Mouse (Mus musculus): ENCODE measurements at regions not wholly inside any gene's neighbourhood (a gene's known extent, or its start where the extent isn't known, plus 50 kb on each side); places are given as distances from the start of the nearest gene placed in this dataset.

DNA sequence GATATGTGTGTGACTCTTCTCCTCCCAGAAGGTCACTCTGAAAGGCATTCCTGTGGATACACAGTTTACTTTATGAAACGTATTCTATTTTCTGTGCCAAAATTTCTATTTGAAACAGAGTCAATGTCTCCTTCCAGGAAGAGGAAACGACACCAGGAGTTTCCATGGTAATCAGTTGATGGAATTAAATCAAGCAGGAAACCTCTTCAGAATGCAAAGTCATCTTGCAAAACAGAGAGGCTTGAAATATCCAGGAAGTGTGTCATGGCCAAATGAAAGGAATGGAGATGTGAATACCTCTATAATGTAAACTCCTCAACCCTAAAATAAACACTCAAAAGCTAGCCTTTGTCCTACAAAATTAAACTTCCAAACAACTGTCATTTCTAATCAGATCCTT, 189.0 kb upstream of the Agr3 start:
- H3K36me3 ChIP-seq (ENCODE audit: control insufficient read depth, insufficient read depth), result no peaks in the 10 kb centered on the region
- H3K4me3 ChIP-seq (ENCODE audit: low read length), result no peak overlapping the region
- no peak overlapping the region for H3K9ac ChIP-seq (ENCODE audit: low read length)
- ATAC-seq (replicated peaks; ENCODE audit: extremely low read depth, insufficient read depth, low FRiP score), result no peak
- no peak overlapping the region for H3K4me2 ChIP-seq (ENCODE audit: low read depth, low read length)
- H3K4me1 ChIP-seq (ENCODE audit: control insufficient read depth, insufficient read depth, low read length), result no peaks in the 10 kb centered on the region
- no peaks in the 10 kb centered on the region for H3K27me3 ChIP-seq (ENCODE audit: control insufficient read depth, insufficient read depth, low read length)
- no peak overlapping the region for H3K27ac ChIP-seq (ENCODE audit: low read length)
- WGBS, result 34% methylated on average over 2 of the region's 2 CpGs
- no peaks in the 10 kb centered on the region for H3K9me3 ChIP-seq (replicated peaks; ENCODE audit: control insufficient read depth, low read length)

DNA sequence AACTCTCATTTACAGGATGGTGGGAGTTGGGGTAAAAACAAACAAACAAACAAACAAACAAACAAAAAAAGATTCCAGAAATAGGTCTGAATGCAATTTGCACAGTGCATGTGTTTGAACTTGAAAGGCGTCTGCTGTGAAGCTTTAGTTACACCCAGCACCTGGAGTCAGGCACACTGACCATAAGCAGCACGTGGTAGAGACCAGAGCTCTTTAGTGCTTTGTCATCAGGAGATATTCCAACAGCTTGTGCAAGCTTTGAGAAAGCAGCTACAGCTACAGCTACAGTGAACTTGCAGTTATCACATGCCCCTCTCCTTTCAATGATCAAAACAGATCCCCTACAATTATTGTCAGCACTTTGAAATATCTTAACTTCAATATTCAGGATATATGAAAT, 190.4 kb upstream of the Agr3 start:
- H3K9me3 ChIP-seq (replicated peaks; ENCODE audit: control insufficient read depth, low read length), result no peaks in the 10 kb centered on the region
- H3K36me3 ChIP-seq (ENCODE audit: control insufficient read depth, insufficient read depth), result no peaks in the 10 kb centered on the region
- ATAC-seq (replicated peaks; ENCODE audit: extremely low read depth, insufficient read depth, low FRiP score), result no peak
- no peak overlapping the region for H3K4me2 ChIP-seq (ENCODE audit: low read depth, low read length)
- H3K27ac ChIP-seq (ENCODE audit: low read length), result no peak overlapping the region
- 51% methylated on average over 2 of the region's 2 CpGs for WGBS
- H3K27me3 ChIP-seq (ENCODE audit: control insufficient read depth, insufficient read depth, low read length), result no peaks in the 10 kb centered on the region
- no peaks in the 10 kb centered on the region for H3K4me1 ChIP-seq (ENCODE audit: control insufficient read depth, insufficient read depth, low read length)
- H3K9ac ChIP-seq (ENCODE audit: low read length), result no peak overlapping the region
- no peak overlapping the region for H3K4me3 ChIP-seq (ENCODE audit: low read length)

DNA sequence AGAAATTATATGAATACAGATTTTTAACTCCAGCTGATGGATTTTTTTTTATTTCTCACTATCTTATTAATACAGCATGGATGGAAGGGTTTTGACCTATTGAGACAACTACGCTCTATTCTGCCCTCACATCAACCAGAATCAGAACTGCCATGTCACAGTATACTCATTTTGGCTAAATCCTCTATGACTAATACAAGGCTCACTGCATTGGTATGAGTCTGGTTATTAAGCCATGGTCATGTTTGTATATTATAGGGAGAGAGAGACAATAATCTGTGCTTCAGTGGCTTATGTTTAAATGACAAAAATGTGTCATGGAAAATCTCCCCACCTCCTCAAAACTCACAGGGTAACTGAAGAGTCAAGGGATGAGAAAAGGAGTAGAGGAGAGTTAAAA, 191.0 kb upstream of the Agr3 start:
- H3K36me3 ChIP-seq (ENCODE audit: control insufficient read depth, insufficient read depth), result no peaks in the 10 kb centered on the region
- 86% methylated on average over 1 of the region's 1 CpGs for WGBS
- H3K9ac ChIP-seq (ENCODE audit: low read length), result no peak overlapping the region
- no peaks in the 10 kb centered on the region for H3K27me3 ChIP-seq (ENCODE audit: control insufficient read depth, insufficient read depth, low read length)
- no peaks in the 10 kb centered on the region for H3K4me1 ChIP-seq (ENCODE audit: control insufficient read depth, insufficient read depth, low read length)
- H3K4me2 ChIP-seq (ENCODE audit: low read depth, low read length), result no peak overlapping the region
- H3K4me3 ChIP-seq (ENCODE audit: low read length), result no peak overlapping the region
- no peak for ATAC-seq (replicated peaks; ENCODE audit: extremely low read depth, insufficient read depth, low FRiP score)
- no peaks in the 10 kb centered on the region for H3K9me3 ChIP-seq (replicated peaks; ENCODE audit: control insufficient read depth, low read length)
- no peak overlapping the region for H3K27ac ChIP-seq (ENCODE audit: low read length)

DNA sequence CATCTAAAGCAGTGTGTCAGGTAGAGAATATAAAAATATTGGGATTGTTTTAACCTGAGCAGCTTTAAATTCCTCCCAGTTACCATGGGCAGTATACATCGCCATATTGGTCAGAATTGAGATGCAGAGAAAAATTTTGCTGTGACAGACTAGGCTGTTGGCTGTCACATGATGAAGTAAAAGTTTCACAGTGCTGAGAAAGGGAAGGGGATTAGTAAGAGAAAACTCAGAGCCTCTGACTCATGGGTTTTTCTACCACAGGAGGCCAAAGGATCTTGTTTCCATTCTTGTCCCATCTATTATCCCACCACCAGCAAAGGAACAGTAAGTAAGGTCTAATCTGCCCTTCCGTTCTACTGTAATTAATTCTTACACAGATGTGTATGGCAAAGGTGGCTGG, 191.8 kb upstream of the Agr3 start:
- ATAC-seq (replicated peaks; ENCODE audit: extremely low read depth, insufficient read depth, low FRiP score), result no peak
- Histone ChIP-seq H3K9ac (ENCODE audit: low read length) (no peak overlapping the region), H3K9me3 (replicated peaks; ENCODE audit: control insufficient read depth, low read length) (no peaks in the 10 kb centered on the region), H3K27me3 (ENCODE audit: control insufficient read depth, insufficient read depth, low read length) (no peaks in the 10 kb centered on the region), H3K4me2 (ENCODE audit: low read depth, low read length) (no peak overlapping the region), H3K27ac (ENCODE audit: low read length) (no peak overlapping the region), H3K4me3 (ENCODE audit: low read length) (no peak overlapping the region), H3K36me3 (ENCODE audit: control insufficient read depth, insufficient read depth) (no peaks in the 10 kb centered on the region), H3K4me1 (ENCODE audit: control insufficient read depth, insufficient read depth, low read length) (no peaks in the 10 kb centered on the region)
- WGBS, result 94% methylated on average over 2 of the region's 2 CpGs

DNA sequence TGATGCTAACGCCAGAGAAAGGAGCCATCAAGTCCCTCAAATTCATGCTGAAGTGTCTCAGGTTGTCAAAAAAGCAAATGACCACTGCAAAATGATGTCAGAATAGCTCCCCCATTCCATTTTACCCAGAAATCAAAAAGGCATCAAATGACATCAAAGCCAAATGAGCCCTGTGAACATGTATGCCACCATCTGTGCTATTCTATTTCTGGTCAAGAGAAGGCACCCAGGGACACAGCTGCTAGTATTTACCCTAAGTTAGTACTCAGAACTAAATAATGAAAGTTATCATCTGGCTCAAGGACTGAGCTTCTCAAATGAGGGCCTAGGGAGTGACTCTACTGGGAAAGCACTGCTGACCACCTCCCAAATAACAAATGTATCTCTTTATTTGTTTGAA, 191.1 kb upstream of the Ahr start:
- Histone ChIP-seq H3K27me3 (ENCODE audit: control insufficient read depth, insufficient read depth, low read length) (no peaks in the 10 kb centered on the region), H3K9me3 (replicated peaks; ENCODE audit: control insufficient read depth, low read length) (no peaks in the 10 kb centered on the region), H3K27ac (ENCODE audit: low read length) (no peak overlapping the region), H3K4me2 (ENCODE audit: low read depth, low read length) (no peak overlapping the region), H3K4me1 (ENCODE audit: control insufficient read depth, insufficient read depth, low read length) (no peaks in the 10 kb centered on the region), H3K4me3 (ENCODE audit: low read length) (no peak overlapping the region), H3K9ac (ENCODE audit: low read length) (no peak overlapping the region), H3K36me3 (ENCODE audit: control insufficient read depth, insufficient read depth) (no peaks in the 10 kb centered on the region)
- 79% methylated on average over 1 of the region's 1 CpGs for WGBS
- no peak for ATAC-seq (replicated peaks; ENCODE audit: extremely low read depth, insufficient read depth, low FRiP score)

DNA sequence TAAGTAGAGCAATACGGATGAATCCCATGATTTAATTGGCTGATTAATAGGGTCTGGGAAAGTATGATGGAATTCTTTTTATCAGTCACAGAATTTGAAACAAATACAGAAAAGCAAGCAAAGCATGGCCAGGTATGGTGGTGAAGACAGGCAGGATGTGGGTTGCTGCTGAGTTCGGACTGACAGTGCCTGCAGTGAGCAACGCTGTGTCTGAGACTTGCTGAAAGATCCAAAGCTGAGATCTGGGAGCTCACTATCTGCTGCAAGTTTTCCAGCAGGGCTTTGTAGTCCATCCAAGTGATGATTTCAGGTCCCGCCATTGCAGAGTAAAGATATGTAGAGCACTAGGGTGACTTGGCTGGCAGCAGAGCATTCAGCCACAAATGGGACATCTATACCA, 189.3 kb upstream of the Ahr start:
- Histone ChIP-seq H3K4me1 (ENCODE audit: control insufficient read depth, insufficient read depth, low read length) (no peaks in the 10 kb centered on the region), H3K4me3 (ENCODE audit: low read length) (no peak overlapping the region), H3K27ac (ENCODE audit: low read length) (no peak overlapping the region), H3K4me2 (ENCODE audit: low read depth, low read length) (no peak overlapping the region), H3K9me3 (replicated peaks; ENCODE audit: control insufficient read depth, low read length) (no peaks in the 10 kb centered on the region), H3K36me3 (ENCODE audit: control insufficient read depth, insufficient read depth) (no peaks in the 10 kb centered on the region), H3K27me3 (ENCODE audit: control insufficient read depth, insufficient read depth, low read length) (no peaks in the 10 kb centered on the region), H3K9ac (ENCODE audit: low read length) (no peak overlapping the region)
- no peak for ATAC-seq (replicated peaks; ENCODE audit: extremely low read depth, insufficient read depth, low FRiP score)
- WGBS, result 68% methylated on average over 4 of the region's 4 CpGs

DNA sequence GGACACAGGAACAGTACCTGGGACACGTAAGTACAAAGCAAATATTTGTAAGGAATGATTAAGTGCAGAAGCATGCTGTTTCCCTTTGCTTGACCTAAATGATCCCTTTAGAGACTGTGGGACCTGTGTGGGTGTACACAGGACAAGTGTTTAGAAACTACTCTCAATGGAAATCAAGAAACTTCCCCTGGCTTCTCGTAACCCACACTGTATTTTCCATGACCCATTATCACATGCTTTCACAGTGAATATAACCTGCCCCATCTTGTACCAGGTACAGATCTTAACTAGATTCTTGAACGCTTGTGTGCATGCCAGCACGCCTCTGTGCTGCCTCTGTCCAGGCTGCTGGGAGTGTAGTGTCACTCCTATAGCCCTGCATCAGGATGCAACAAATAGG, 177.8 kb upstream of the Ahr start:
- Histone ChIP-seq H3K9me3 (replicated peaks; ENCODE audit: control insufficient read depth, low read length) (no peaks in the 10 kb centered on the region), H3K27me3 (ENCODE audit: control insufficient read depth, insufficient read depth, low read length) (no peaks in the 10 kb centered on the region), H3K4me1 (ENCODE audit: control insufficient read depth, insufficient read depth, low read length) (no peaks in the 10 kb centered on the region), H3K9ac (ENCODE audit: low read length) (no peak overlapping the region), H3K27ac (ENCODE audit: low read length) (no peak overlapping the region), H3K36me3 (ENCODE audit: control insufficient read depth, insufficient read depth) (no peaks in the 10 kb centered on the region), H3K4me2 (ENCODE audit: low read depth, low read length) (no peak overlapping the region), H3K4me3 (ENCODE audit: low read length) (no peak overlapping the region)
- ATAC-seq (replicated peaks; ENCODE audit: extremely low read depth, insufficient read depth, low FRiP score), result no peak
- 67% methylated on average over 4 of the region's 4 CpGs for WGBS

DNA sequence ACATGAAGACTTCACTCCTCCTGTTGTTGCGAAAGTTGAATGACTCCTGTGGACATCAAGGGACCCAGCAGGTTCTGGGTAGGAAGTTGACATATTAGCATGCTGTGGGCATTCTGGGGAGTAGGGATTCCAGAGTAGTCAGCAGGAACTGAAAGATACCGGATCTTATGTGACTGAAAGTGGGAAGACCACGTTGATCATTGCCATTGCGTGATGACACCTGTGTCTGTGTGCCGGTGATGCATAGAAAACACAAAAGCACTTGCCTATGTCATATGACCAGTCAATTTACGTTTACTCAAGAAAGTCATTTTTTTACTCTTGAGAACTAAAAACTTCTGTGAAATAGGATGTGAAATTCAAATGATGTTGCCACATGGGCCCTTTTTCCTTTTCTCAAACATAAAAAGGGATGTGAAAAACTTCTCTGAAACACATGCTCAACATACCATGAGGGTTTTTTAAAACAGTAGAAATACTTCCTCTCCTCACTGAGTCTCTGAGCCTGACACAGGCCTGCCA, 176.8 kb upstream of the Ahr start:
- Histone ChIP-seq H3K9me3 (replicated peaks; ENCODE audit: control insufficient read depth, low read length) (no peaks in the 10 kb centered on the region), H3K36me3 (ENCODE audit: control insufficient read depth, insufficient read depth) (no peaks in the 10 kb centered on the region), H3K27me3 (ENCODE audit: control insufficient read depth, insufficient read depth, low read length) (no peaks in the 10 kb centered on the region), H3K27ac (ENCODE audit: low read length) (no peak overlapping the region), H3K4me3 (ENCODE audit: low read length) (no peak overlapping the region), H3K4me1 (ENCODE audit: control insufficient read depth, insufficient read depth, low read length) (no peaks in the 10 kb centered on the region), H3K9ac (ENCODE audit: low read length) (no peak overlapping the region), H3K4me2 (ENCODE audit: low read depth, low read length) (no peak overlapping the region)
- no peak for ATAC-seq (replicated peaks; ENCODE audit: extremely low read depth, insufficient read depth, low FRiP score)
- WGBS, result 87% methylated on average over 6 of the region's 6 CpGs

DNA sequence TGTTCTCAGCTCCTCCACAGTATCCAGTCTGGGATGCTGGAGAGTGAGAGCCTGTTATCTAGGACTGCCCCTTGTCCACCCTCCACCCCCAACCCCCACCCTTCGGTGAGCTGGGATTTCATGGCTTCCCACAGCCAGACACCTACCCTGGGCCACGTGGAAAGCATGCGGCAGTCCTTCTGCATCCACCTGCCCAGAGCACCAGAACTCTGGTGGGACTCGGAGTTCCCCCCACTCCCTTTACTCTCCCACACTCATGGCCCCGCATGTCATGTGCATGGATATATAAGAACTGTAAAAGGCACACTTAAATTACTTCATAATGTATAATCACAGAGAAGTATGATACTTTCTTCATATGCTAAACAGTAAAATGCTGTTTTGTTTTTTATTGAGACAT, 175.5 kb upstream of the Ahr start:
- ATAC-seq (replicated peaks; ENCODE audit: extremely low read depth, insufficient read depth, low FRiP score), result no peak
- Histone ChIP-seq H3K36me3 (ENCODE audit: control insufficient read depth, insufficient read depth) (no peaks in the 10 kb centered on the region), H3K4me3 (ENCODE audit: low read length) (no peak overlapping the region), H3K4me2 (ENCODE audit: low read depth, low read length) (no peak overlapping the region), H3K27ac (ENCODE audit: low read length) (no peak overlapping the region), H3K9ac (ENCODE audit: low read length) (no peak overlapping the region), H3K27me3 (ENCODE audit: control insufficient read depth, insufficient read depth, low read length) (no peaks in the 10 kb centered on the region), H3K4me1 (ENCODE audit: control insufficient read depth, insufficient read depth, low read length) (no peaks in the 10 kb centered on the region), H3K9me3 (replicated peaks; ENCODE audit: control insufficient read depth, low read length) (no peaks in the 10 kb centered on the region)
- WGBS, result 63% methylated on average over 5 of the region's 5 CpGs

DNA sequence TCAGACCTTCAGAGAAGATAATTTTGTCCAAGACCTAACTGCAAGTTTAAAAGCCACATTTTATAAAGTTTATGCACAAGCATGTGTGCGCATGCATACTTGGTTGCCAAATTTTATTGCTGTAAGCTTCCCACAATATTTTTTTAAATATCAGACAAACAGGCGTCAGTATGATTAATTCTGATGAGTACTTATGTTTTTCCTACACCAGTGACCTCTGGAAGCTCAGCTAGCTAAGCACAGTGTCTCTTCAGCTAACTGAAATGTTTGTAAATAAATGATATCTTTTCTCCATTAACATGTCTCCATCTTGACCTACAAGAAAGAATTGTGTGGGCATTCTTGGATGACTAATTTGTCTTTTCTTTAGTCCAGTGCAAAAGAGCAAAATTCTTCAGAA, 168.6 kb upstream of the Ahr start:
- Histone ChIP-seq H3K9ac (ENCODE audit: low read length) (no peak overlapping the region), H3K4me2 (ENCODE audit: low read depth, low read length) (no peak overlapping the region), H3K27me3 (ENCODE audit: control insufficient read depth, insufficient read depth, low read length) (no peaks in the 10 kb centered on the region), H3K4me1 (ENCODE audit: control insufficient read depth, insufficient read depth, low read length) (no peaks in the 10 kb centered on the region; the same call in 1 of the 2 replicates), H3K4me3 (ENCODE audit: low read length) (no peak overlapping the region), H3K36me3 (ENCODE audit: control insufficient read depth, insufficient read depth) (no peaks in the 10 kb centered on the region), H3K27ac (ENCODE audit: low read length) (no peak overlapping the region), H3K9me3 (replicated peaks; ENCODE audit: control insufficient read depth, low read length) (no peaks in the 10 kb centered on the region)
- no peak for ATAC-seq (replicated peaks; ENCODE audit: extremely low read depth, insufficient read depth, low FRiP score)
- 80% methylated on average over 2 of the region's 2 CpGs for WGBS

Data from heart, embryonic 16.5 days (tissue).